Mouse (Mus musculus): Measurements from ENCODE around the gene Parp14.

DNA sequence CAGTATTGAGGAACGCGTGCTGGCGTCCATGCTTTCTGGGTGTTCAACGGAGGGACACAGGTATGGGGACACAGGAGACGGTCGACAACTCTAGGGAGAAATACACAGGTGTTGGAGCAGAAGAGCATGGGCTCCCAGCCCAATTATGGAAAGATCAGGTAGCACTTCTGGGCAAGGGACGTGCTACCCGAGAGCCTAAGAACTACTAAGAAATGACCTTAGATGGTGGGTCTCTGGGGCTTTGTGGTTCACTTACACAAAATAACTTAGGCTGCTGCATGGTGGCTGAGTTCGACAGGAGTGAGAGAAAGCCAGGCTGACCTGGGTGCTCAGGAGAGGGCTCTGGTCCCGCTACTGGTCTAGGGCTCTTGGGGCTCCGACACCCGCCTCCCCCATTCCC is 554 bp upstream of the Parp14 start:
- TF ChIP-seq CTCF (IDR thresholded peaks at IDR 0.05; ENCODE audit: low read depth, low read length) (no peak), TAL1 (conservative IDR thresholded peaks at IDR 0.05; ENCODE audit: low read depth, low read length) (no peak), GATA1 (IDR thresholded peaks at IDR 0.05; ENCODE audit: borderline replicate concordance, low read length) (no peak), POLR2AphosphoS5 (IDR thresholded peaks at IDR 0.05; ENCODE audit: insufficient replicate concordance, low read depth, low read length) (no peak)

Measured in G1E (cell line).